Mouse (Mus musculus) ES-E14 (cell line): ENCODE measurements around the gene Xrra1.

Source experiments
- CHD2 ChIP-seq: IDR thresholded peaks from 2 replicates; pipeline ENCODE4 v1.6.1; 2014; ENCODE audit warnings: mild to moderate bottlenecking, low read depth, low read length, inconsistent platforms
- MAFK ChIP-seq: IDR thresholded peaks from 2 replicates; pipeline ENCODE4 v1.6.1; 2014; ENCODE audit warnings: mild to moderate bottlenecking, low read depth, low read length, inconsistent platforms; ENCODE audit not compliant: insufficient read depth
- ZC3H11A ChIP-seq: IDR thresholded peaks from 2 replicates; pipeline ENCODE4 v1.6.1; 2012; ENCODE audit warnings: low read depth, mild to moderate bottlenecking, inconsistent platforms, low read length, borderline replicate concordance

DNA sequence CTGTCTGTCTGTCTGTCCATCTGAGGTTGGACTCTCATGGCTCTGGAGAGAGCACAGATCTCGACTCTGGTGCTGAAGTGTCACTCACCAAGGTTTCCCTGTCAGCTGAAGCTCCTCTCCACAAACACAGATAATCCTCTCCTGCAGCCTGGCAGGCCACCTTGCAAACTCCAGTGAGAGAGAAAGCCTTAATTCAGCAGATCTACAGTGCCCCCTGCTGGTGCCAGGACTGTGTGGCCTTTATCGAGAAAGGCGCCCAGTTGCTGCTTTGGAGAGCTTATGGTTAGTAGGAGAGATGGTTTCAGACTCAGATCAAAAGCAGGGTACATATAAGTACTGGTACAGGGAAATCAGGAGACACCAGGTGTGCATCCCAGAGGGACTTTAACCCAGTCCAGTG is 17.4 kb downstream of the Xrra1 start:
- TF ChIP-seq CHD2 (no peak), ZC3H11A (peak; percentile 66; the same call in 1 of the 2 replicates), MAFK (no peak)
